Mouse (Mus musculus) neural tube, embryonic 11.5 days (tissue): ENCODE measurements around the gene Tpgs1. TPM values are rescaled to one million over a fixed set of nuclear protein-coding genes. Genes with fewer than 3 reads are reported as not detected.

Experiments used
- ATAC-seq: fragments of 200-750 bp; cut with Nextera tagmentation; 2 replicates; pipeline ENCODE4 v1.8.0; 2017; ENCODE audit warnings: moderate number of reproducible peaks, mild to moderate bottlenecking, moderate TSS enrichment, moderate library complexity; ENCODE audit not compliant: insufficient read depth, low FRiP score, low TSS enrichment
- DNase-seq: peaks from one replicate; pipeline ENCODE4 v3.0.0-alpha.2; 2015; ENCODE audit warnings: low spot score
- H3K27ac ChIP-seq: fragments of 300-500 bp; sonication (generic); 2 replicates; pipeline ENCODE4 v1.5.1; 2014; ENCODE audit warnings: low read depth, mild to moderate bottlenecking, low read length
- H3K27me3 ChIP-seq: fragments of 300-500 bp; sonication (generic); 2 replicates; pipeline ENCODE4 v1.6.1; 2014; ENCODE audit warnings: mild to moderate bottlenecking, low read length, mixed read lengths; ENCODE audit not compliant: control insufficient read depth, insufficient read depth
- H3K36me3 ChIP-seq: fragments of 300-500 bp; sonication (generic); 2 replicates; pipeline ENCODE4 v1.6.1; 2014; ENCODE audit warnings: mild to moderate bottlenecking, low read length, moderate library complexity, mixed read lengths; ENCODE audit not compliant: control insufficient read depth, insufficient read depth
- H3K4me1 ChIP-seq: fragments of 300-500 bp; sonication (generic); 2 replicates; pipeline ENCODE4 v1.6.1; 2014; ENCODE audit warnings: low read length, mixed read lengths; ENCODE audit not compliant: control insufficient read depth, insufficient read depth
- H3K4me2 ChIP-seq: fragments of 300-500 bp; sonication (generic); 2 replicates; pipeline ENCODE4 v1.6.1; 2014; ENCODE audit warnings: low read depth, mild to moderate bottlenecking, moderate library complexity
- H3K4me3 ChIP-seq: fragments of 300-500 bp; sonication (generic); 2 replicates; pipeline ENCODE4 v1.5.1; 2014; ENCODE audit warnings: low read depth, low read length
- H3K9ac ChIP-seq: fragments of 300-500 bp; sonication (generic); 2 replicates; pipeline ENCODE4 v1.6.1; 2014; ENCODE audit warnings: mild to moderate bottlenecking, low read length
- H3K9me3 ChIP-seq: fragments of 300-500 bp; sonication (generic); 2 replicates; pipeline ENCODE4 v1.6.1; 2016; ENCODE audit warnings: low read length; ENCODE audit not compliant: control insufficient read depth
- WGBS: fragments of 180-500 bp; shearing (Covaris S2); extraction: QIAGEN DNeasy Blood & Tissue Kit; methylation state at CpG from one replicate; pipeline ENCODE4 v1.1.7; 2014; 5-methylcytosine and 5-hydroxymethylcytosine counted together
- polyA plus RNA-seq: library from polyadenylated mRNA; unstranded; fragments of >200 nt; fragmentation: Nextera tagmentation; extraction: Ambion mirVana; gene quantifications from 2 replicates; pipeline ENCODE4 v1.2.1, GENCODE M21; 2014

Tpgs1 gene
- polyA plus RNA-seq, 1 experiment from 2014 or later: 71.2 TPM

GRCm38 (mm10) chr10:79717640-79718357 lies 48.6 kb downstream of the Tpgs1 start:
- Histone ChIP-seq H3K9me3 (no peaks in the 10 kb centered on the region), H3K4me2 (peak overlapping the region; percentile 89; the same call in 1 of the 2 replicates), H3K27ac (no peak overlapping the region), H3K4me1 (peaks cover 7% of the 10 kb centered on the region), H3K36me3 (no peaks in the 10 kb centered on the region), H3K27me3 (peaks cover 42% of the 10 kb centered on the region), H3K4me3 (peak overlapping the region; percentile 58), H3K9ac (no peak overlapping the region)
- DNase-seq (peak; percentile 68), ATAC-seq (no peak)
- 3% methylated on average over 43 of the region's 43 CpGs for WGBS

GRCm38 (mm10) chr10:79721089-79721488 lies 51.9 kb downstream of the Tpgs1 start:
- no peak overlapping the region for H3K9ac ChIP-seq
- 73% methylated on average over 5 of the region's 5 CpGs for WGBS
- H3K9me3 ChIP-seq: no peaks in the 10 kb centered on the region
- H3K27me3 ChIP-seq: peaks cover 27% of the 10 kb centered on the region
- ATAC-seq: no peak
- peaks cover 7% of the 10 kb centered on the region for H3K4me1 ChIP-seq
- H3K4me3 ChIP-seq: no peak overlapping the region
- no peak for DNase-seq
- H3K27ac ChIP-seq: no peak overlapping the region
- H3K36me3 ChIP-seq: no peaks in the 10 kb centered on the region
- no peak overlapping the region for H3K4me2 ChIP-seq

GRCm38 (mm10) chr10:79723047-79723446 lies 53.9 kb downstream of the Tpgs1 start:
- ATAC-seq (no peak), DNase-seq (no peak)
- Histone ChIP-seq H3K4me2 (no peak overlapping the region), H3K9me3 (no peaks in the 10 kb centered on the region), H3K4me3 (no peak overlapping the region), H3K27me3 (peaks cover 7% of the 10 kb centered on the region), H3K9ac (no peak overlapping the region), H3K4me1 (no peaks in the 10 kb centered on the region), H3K36me3 (no peaks in the 10 kb centered on the region), H3K27ac (no peak overlapping the region)
- WGBS: 73% methylated on average over 6 of the region's 6 CpGs

GRCm38 (mm10) chr10:79723692-79724091 lies 54.5 kb downstream of the Tpgs1 start:
- no peak for ATAC-seq
- H3K4me1 ChIP-seq: no peaks in the 10 kb centered on the region
- WGBS: 85% methylated on average over 7 of the region's 7 CpGs
- H3K4me3 ChIP-seq: no peak overlapping the region
- no peak for DNase-seq
- H3K4me2 ChIP-seq: no peak overlapping the region
- peaks cover under 1% of the 10 kb centered on the region for H3K27me3 ChIP-seq
- no peak overlapping the region for H3K27ac ChIP-seq
- H3K36me3 ChIP-seq: no peaks in the 10 kb centered on the region
- no peaks in the 10 kb centered on the region for H3K9me3 ChIP-seq
- no peak overlapping the region for H3K9ac ChIP-seq

Other genes with a start within 250 kb of the Tpgs1 start
- gene Vmn2r83, start 200.6 kb upstream of the Tpgs1 start, polyA plus RNA-seq: not detected in 2 replicates
- 21.2 and 23.2 TPM in 2 replicates for gene Plpp2, start 135.6 kb upstream of the Tpgs1 start, polyA plus RNA-seq
- 50.8 and 58.2 TPM in 2 replicates for gene Mier2, start 114.2 kb upstream of the Tpgs1 start, polyA plus RNA-seq
- not detected in 2 replicates for gene Theg, start 82.0 kb upstream of the Tpgs1 start, polyA plus RNA-seq
- gene C2cd4c, start 55.3 kb upstream of the Tpgs1 start, polyA plus RNA-seq: 0.08 TPM in 1 of 2 replicates, not detected in the other
- 17.2 and 23.1 TPM in 2 replicates for gene Shc2, start 31.5 kb upstream of the Tpgs1 start, polyA plus RNA-seq
- not detected in 2 replicates for gene Odf3l2, start 23.6 kb upstream of the Tpgs1 start, polyA plus RNA-seq
- 1.5 and 2.5 TPM in 2 replicates for gene Madcam1, start 4.8 kb upstream of the Tpgs1 start, polyA plus RNA-seq
- gene Cdc34, start 12.8 kb downstream of the Tpgs1 start, polyA plus RNA-seq: 165 and 168 TPM in 2 replicates
- 0.57 and 0.62 TPM in 2 replicates for gene Gzmm, start 19.7 kb downstream of the Tpgs1 start, polyA plus RNA-seq
- 591 and 595 TPM in 2 replicates for gene Bsg, start 35.1 kb downstream of the Tpgs1 start, polyA plus RNA-seq
- gene Hcn2, start 47.3 kb downstream of the Tpgs1 start, polyA plus RNA-seq: 0.28 and 0.57 TPM in 2 replicates
- 29.5 and 34.1 TPM in 2 replicates for gene Polrmt, start 77.2 kb downstream of the Tpgs1 start, polyA plus RNA-seq
- gene Fgf22, start 85.7 kb downstream of the Tpgs1 start, polyA plus RNA-seq: 0.20 and 0.84 TPM in 2 replicates
- gene Rnf126, start 97.6 kb downstream of the Tpgs1 start, polyA plus RNA-seq: 99.7 and 101 TPM in 2 replicates
- 1.3 and 1.7 TPM in 2 replicates for gene Fstl3, start 107.9 kb downstream of the Tpgs1 start, polyA plus RNA-seq
- 0.23 TPM in 1 of 2 replicates, not detected in the other for gene Prss57, start 121.6 kb downstream of the Tpgs1 start, polyA plus RNA-seq
- gene Palm, start 124.2 kb downstream of the Tpgs1 start, polyA plus RNA-seq: 150 and 155 TPM in 2 replicates
- 0.77 and 1.6 TPM in 2 replicates for gene Misp, start 151.6 kb downstream of the Tpgs1 start, polyA plus RNA-seq
- 215 and 216 TPM in 2 replicates for gene Ptbp1, start 185.1 kb downstream of the Tpgs1 start, polyA plus RNA-seq
- gene Prtn3, start 205.1 kb downstream of the Tpgs1 start, polyA plus RNA-seq: 12.5 and 13.7 TPM in 2 replicates
- 142 and 156 TPM in 2 replicates for gene Plppr3, start 205.3 kb downstream of the Tpgs1 start, polyA plus RNA-seq
- 0.66 TPM in 1 of 2 replicates, not detected in the other for gene Elane, start 216.9 kb downstream of the Tpgs1 start, polyA plus RNA-seq
- gene Cfd, start 221.5 kb downstream of the Tpgs1 start, polyA plus RNA-seq: not detected in 2 replicates
- 47.7 and 53.6 TPM in 2 replicates for gene Med16, start 239.6 kb downstream of the Tpgs1 start, polyA plus RNA-seq
- gene Gm26602, start 241.5 kb downstream of the Tpgs1 start, polyA plus RNA-seq: 14.5 TPM in 1 of 2 replicates, not detected in the other
- 0.77 and 0.80 TPM in 2 replicates for gene Kiss1r, start 247.6 kb downstream of the Tpgs1 start, polyA plus RNA-seq